Mouse (Mus musculus) heart, embryonic 15.5 days (tissue): ENCODE measurements at regions not wholly inside any gene's neighbourhood (a gene's known extent, or its start where the extent isn't known, plus 50 kb on each side); places are given as distances from the start of the nearest gene placed in this dataset.

Experiments used
- ATAC-seq: fragments of 200-750 bp; cut with Nextera tagmentation; replicated peaks from 2 replicates; pipeline ENCODE4 v1.8.0; 2017; ENCODE audit warnings: low read depth, moderate TSS enrichment; ENCODE audit not compliant: insufficient number of reproducible peaks, insufficient read depth, low FRiP score
- H3K27ac ChIP-seq: fragments of 300-500 bp; sonication (generic); 2 replicates; pipeline ENCODE4 v1.5.1; 2015; ENCODE audit warnings: mild to moderate bottlenecking, inconsistent platforms
- H3K27me3 ChIP-seq: fragments of 300-500 bp; sonication (generic); 2 replicates; pipeline ENCODE4 v1.6.1; 2015; ENCODE audit warnings: inconsistent platforms
- H3K36me3 ChIP-seq: fragments of 300-500 bp; sonication (generic); 2 replicates; pipeline ENCODE4 v1.6.1; 2015; ENCODE audit warnings: mild to moderate bottlenecking, inconsistent platforms
- H3K4me1 ChIP-seq: fragments of 300-500 bp; sonication (generic); replicated peaks from 2 replicates; pipeline ENCODE4 v1.6.1; 2015; ENCODE audit warnings: inconsistent platforms
- H3K4me2 ChIP-seq: fragments of 300-500 bp; sonication (generic); 2 replicates; pipeline ENCODE4 v1.6.1; 2015; ENCODE audit warnings: inconsistent platforms, mild to moderate bottlenecking, moderate library complexity
- H3K4me3 ChIP-seq: fragments of 300-500 bp; sonication (generic); 2 replicates; pipeline ENCODE4 v1.5.1; 2015; ENCODE audit warnings: mild to moderate bottlenecking, inconsistent platforms
- H3K9ac ChIP-seq: fragments of 300-500 bp; sonication (generic); 2 replicates; pipeline ENCODE4 v1.6.1; 2015; ENCODE audit warnings: mild to moderate bottlenecking, inconsistent platforms
- H3K9me3 ChIP-seq: fragments of 300-500 bp; sonication (generic); replicated peaks from 2 replicates; pipeline ENCODE4 v1.6.1; 2016; ENCODE audit warnings: inconsistent platforms
- WGBS: fragments of 180-500 bp; shearing (Covaris S2); methylation state at CpG from one replicate; pipeline ENCODE4 v1.1.7; 2015; ENCODE audit warnings: mixed read lengths; 5-methylcytosine and 5-hydroxymethylcytosine counted together

GRCm38 (mm10) chr5:77807726-77808125 lies 399.9 kb upstream of the Igfbp7 start:
- WGBS: 32% methylated on average over 3 of the region's 3 CpGs

GRCm38 (mm10) chr5:77806334-77807157 lies 398.7 kb upstream of the Igfbp7 start:
- no peak overlapping the region for H3K9ac ChIP-seq
- 69% methylated on average over 9 of the region's 9 CpGs for WGBS
- no peak overlapping the region for H3K4me2 ChIP-seq
- H3K4me3 ChIP-seq: no peak overlapping the region
- no peaks in the 10 kb centered on the region for H3K4me1 ChIP-seq
- no peak overlapping the region for H3K27ac ChIP-seq
- H3K9me3 ChIP-seq: no peaks in the 10 kb centered on the region
- ATAC-seq: no peak
- H3K27me3 ChIP-seq: no peaks in the 10 kb centered on the region
- no peaks in the 10 kb centered on the region for H3K36me3 ChIP-seq

More at GRCm38 (mm10) chr5:77807726-77808125, 399.9 kb upstream of the Igfbp7 start:
- no peak for ATAC-seq
- Histone ChIP-seq H3K27ac (no peak overlapping the region), H3K9me3 (no peaks in the 10 kb centered on the region), H3K4me1 (no peaks in the 10 kb centered on the region), H3K27me3 (no peaks in the 10 kb centered on the region), H3K4me2 (no peak overlapping the region), H3K4me3 (no peak overlapping the region), H3K9ac (no peak overlapping the region), H3K36me3 (no peaks in the 10 kb centered on the region)

- Histone ChIP-seq H3K4me1 (no peaks in the 10 kb centered on the region), H3K27me3 (no peaks in the 10 kb centered on the region), H3K4me2 (no peak overlapping the region), H3K36me3 (no peaks in the 10 kb centered on the region), H3K4me3 (no peak overlapping the region), H3K9ac (no peak overlapping the region), H3K27ac (no peak overlapping the region), H3K9me3 (no peaks in the 10 kb centered on the region)
- no peak for ATAC-seq
- 83% methylated on average over 6 of the region's 6 CpGs for WGBS
Measured at GRCm38 (mm10) chr5:77805796-77806195, 398.0 kb upstream of the Igfbp7 start.

- Histone ChIP-seq H3K36me3 (no peaks in the 10 kb centered on the region), H3K4me1 (no peaks in the 10 kb centered on the region), H3K4me3 (no peak overlapping the region), H3K9me3 (no peaks in the 10 kb centered on the region), H3K9ac (no peak overlapping the region), H3K27ac (no peak overlapping the region), H3K4me2 (no peak overlapping the region), H3K27me3 (no peaks in the 10 kb centered on the region)
- ATAC-seq: no peak
- 58% methylated on average over 1 of the region's 1 CpGs for WGBS
Measured at GRCm38 (mm10) chr5:77805303-77805702, 397.5 kb upstream of the Igfbp7 start.

- H3K9ac ChIP-seq: no peak overlapping the region
- H3K27ac ChIP-seq: no peak overlapping the region
- H3K4me3 ChIP-seq: peak overlapping the region; percentile 32
- H3K9me3 ChIP-seq: no peaks in the 10 kb centered on the region
- H3K4me2 ChIP-seq: peak overlapping the region; percentile 49
- no peaks in the 10 kb centered on the region for H3K27me3 ChIP-seq
- ATAC-seq: no peak
- 42% methylated on average over 9 of the region's 9 CpGs for WGBS
- H3K36me3 ChIP-seq: no peaks in the 10 kb centered on the region
- H3K4me1 ChIP-seq: no peaks in the 10 kb centered on the region
Measured at GRCm38 (mm10) chr5:77804113-77804512, 396.3 kb upstream of the Igfbp7 start.

- peak overlapping the region; percentile 49 for H3K4me2 ChIP-seq
- no peaks in the 10 kb centered on the region for H3K4me1 ChIP-seq
- no peak overlapping the region for H3K27ac ChIP-seq
- no peak overlapping the region for H3K9ac ChIP-seq
- 48% methylated on average over 6 of the region's 6 CpGs for WGBS
- no peaks in the 10 kb centered on the region for H3K9me3 ChIP-seq
- H3K4me3 ChIP-seq: peak overlapping the region; percentile 32
- H3K36me3 ChIP-seq: no peaks in the 10 kb centered on the region
- no peak for ATAC-seq
- no peaks in the 10 kb centered on the region for H3K27me3 ChIP-seq
Measured at GRCm38 (mm10) chr5:77803562-77803961, 395.7 kb upstream of the Igfbp7 start.

GRCm38 (mm10) chr5:77796960-77797359 lies 389.1 kb upstream of the Igfbp7 start:
- H3K4me3 ChIP-seq: no peak overlapping the region
- WGBS: 74% methylated on average over 3 of the region's 3 CpGs
- H3K27me3 ChIP-seq: no peaks in the 10 kb centered on the region
- no peak overlapping the region for H3K27ac ChIP-seq
- H3K4me2 ChIP-seq: no peak overlapping the region
- H3K4me1 ChIP-seq: no peaks in the 10 kb centered on the region
- no peaks in the 10 kb centered on the region for H3K36me3 ChIP-seq
- H3K9ac ChIP-seq: no peak overlapping the region
- no peak for ATAC-seq
- no peaks in the 10 kb centered on the region for H3K9me3 ChIP-seq

- 75% methylated on average over 5 of the region's 5 CpGs for WGBS
- H3K4me2 ChIP-seq: no peak overlapping the region
- no peak for ATAC-seq
- H3K9ac ChIP-seq: no peak overlapping the region
- no peaks in the 10 kb centered on the region for H3K36me3 ChIP-seq
- no peaks in the 10 kb centered on the region for H3K4me1 ChIP-seq
- H3K27ac ChIP-seq: no peak overlapping the region
- no peaks in the 10 kb centered on the region for H3K9me3 ChIP-seq
- no peaks in the 10 kb centered on the region for H3K27me3 ChIP-seq
- no peak overlapping the region for H3K4me3 ChIP-seq
Measured at GRCm38 (mm10) chr5:77795766-77796165, 387.9 kb upstream of the Igfbp7 start.

GRCm38 (mm10) chr5:77783953-77784352 lies 376.1 kb upstream of the Igfbp7 start:
- Histone ChIP-seq H3K27me3 (no peaks in the 10 kb centered on the region), H3K27ac (no peak overlapping the region), H3K4me1 (no peaks in the 10 kb centered on the region), H3K9me3 (no peaks in the 10 kb centered on the region; the same call in 1 of the 2 replicates), H3K4me2 (no peak overlapping the region), H3K4me3 (no peak overlapping the region), H3K36me3 (no peaks in the 10 kb centered on the region), H3K9ac (no peak overlapping the region)
- ATAC-seq: no peak
- 60% methylated on average over 2 of the region's 2 CpGs for WGBS

- no peaks in the 10 kb centered on the region for H3K4me1 ChIP-seq
- H3K27me3 ChIP-seq: no peaks in the 10 kb centered on the region
- H3K36me3 ChIP-seq: no peaks in the 10 kb centered on the region
- H3K9ac ChIP-seq: no peak overlapping the region
- H3K9me3 ChIP-seq: no peaks in the 10 kb centered on the region
- H3K4me2 ChIP-seq: no peak overlapping the region
- no peak overlapping the region for H3K27ac ChIP-seq
- no peak for ATAC-seq
- 73% methylated on average over 6 of the region's 6 CpGs for WGBS
- H3K4me3 ChIP-seq: no peak overlapping the region
Measured at GRCm38 (mm10) chr5:77762426-77763042, 354.7 kb upstream of the Igfbp7 start.

- ATAC-seq: no peak
- Histone ChIP-seq H3K27ac (no peak overlapping the region), H3K9ac (no peak overlapping the region), H3K4me3 (no peak overlapping the region), H3K9me3 (no peaks in the 10 kb centered on the region), H3K4me1 (no peaks in the 10 kb centered on the region), H3K36me3 (no peaks in the 10 kb centered on the region), H3K27me3 (no peaks in the 10 kb centered on the region), H3K4me2 (no peak overlapping the region)
- WGBS: 85% methylated on average over 6 of the region's 6 CpGs
Measured at GRCm38 (mm10) chr5:77762013-77762412, 354.2 kb upstream of the Igfbp7 start.

- no peak for ATAC-seq
- Histone ChIP-seq H3K36me3 (no peaks in the 10 kb centered on the region), H3K4me1 (no peaks in the 10 kb centered on the region), H3K4me3 (no peak overlapping the region), H3K4me2 (no peak overlapping the region), H3K27ac (no peak overlapping the region), H3K9me3 (no peaks in the 10 kb centered on the region), H3K27me3 (no peaks in the 10 kb centered on the region), H3K9ac (no peak overlapping the region)
- 73% methylated on average over 1 of the region's 1 CpGs for WGBS
Measured at GRCm38 (mm10) chr5:77748933-77749332, 341.1 kb upstream of the Igfbp7 start.
